Mouse (Mus musculus) forelimb bud, embryonic 11.5 days (tissue): ENCODE results near the gene Mrpl11.
"Not testable (repeated sequence)": the region's sequence is repeated elsewhere in the genome, so short reads cannot be mapped to it uniquely, and the experiment has no call there.

ENCODE experiments used
- DNase-seq: peaks from one replicate; pipeline ENCODE4 v3.0.0-alpha.2; 2012; ENCODE audit warnings: low read depth, low spot score

Gene Mrpl11

GRCm38 (mm10) chr19:4961928-4962601, at the start of gene Mrpl11:
Mrpl11 (plus strand) TSS chr19:4962147.
- DNase-seq = peak; percentile 94

- no peak for DNase-seq
These were observed 45.9 kb upstream of the Mrpl11 start for GRCm38 (mm10) chr19:4915924-4916603.

DNA sequence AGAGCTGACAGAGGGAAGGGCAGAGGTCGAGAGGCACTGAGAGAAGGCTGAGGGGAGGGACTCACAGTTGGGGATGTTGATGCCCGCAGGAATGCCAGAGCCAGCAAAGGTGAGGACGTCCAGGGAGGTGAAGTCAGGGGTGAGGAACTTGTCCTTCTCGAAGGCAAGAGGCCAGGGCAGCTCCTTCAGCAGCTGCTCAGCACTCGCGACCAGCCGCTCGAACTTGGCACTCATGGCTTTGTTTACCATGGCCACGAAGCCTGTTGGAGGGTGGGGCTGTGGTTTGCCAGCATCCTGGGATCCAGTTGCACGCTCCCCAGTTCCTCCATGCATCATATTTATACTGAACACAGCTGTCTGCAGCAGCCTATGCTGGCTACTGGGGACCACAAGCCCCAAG, 45.1 kb upstream of the Mrpl11 start:
- no peak for DNase-seq

DNA sequence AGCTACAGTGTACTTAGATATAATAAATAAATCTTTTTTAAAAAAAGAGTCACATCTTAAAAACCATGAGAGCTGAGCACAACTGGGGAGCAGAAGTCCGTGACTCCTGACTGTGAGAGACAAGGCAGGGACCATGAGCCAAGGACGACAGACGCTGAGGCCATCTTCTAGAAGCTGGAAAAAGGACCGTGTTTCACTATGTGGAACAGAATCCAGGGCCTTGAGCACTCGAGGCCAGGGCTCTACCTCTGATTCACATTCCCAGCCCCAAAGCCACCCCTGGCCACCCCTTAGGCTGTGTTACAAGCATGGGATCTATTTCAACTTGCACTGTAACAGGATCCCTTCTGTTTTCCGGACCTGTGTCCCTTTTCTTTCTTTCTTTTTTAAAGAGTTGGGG, 42.3 kb upstream of the Mrpl11 start:
- DNase-seq = no peak

GRCm38 (mm10) chr19:4925121-4925860, 36.7 kb upstream of the Mrpl11 start:
- no peak for DNase-seq

DNA sequence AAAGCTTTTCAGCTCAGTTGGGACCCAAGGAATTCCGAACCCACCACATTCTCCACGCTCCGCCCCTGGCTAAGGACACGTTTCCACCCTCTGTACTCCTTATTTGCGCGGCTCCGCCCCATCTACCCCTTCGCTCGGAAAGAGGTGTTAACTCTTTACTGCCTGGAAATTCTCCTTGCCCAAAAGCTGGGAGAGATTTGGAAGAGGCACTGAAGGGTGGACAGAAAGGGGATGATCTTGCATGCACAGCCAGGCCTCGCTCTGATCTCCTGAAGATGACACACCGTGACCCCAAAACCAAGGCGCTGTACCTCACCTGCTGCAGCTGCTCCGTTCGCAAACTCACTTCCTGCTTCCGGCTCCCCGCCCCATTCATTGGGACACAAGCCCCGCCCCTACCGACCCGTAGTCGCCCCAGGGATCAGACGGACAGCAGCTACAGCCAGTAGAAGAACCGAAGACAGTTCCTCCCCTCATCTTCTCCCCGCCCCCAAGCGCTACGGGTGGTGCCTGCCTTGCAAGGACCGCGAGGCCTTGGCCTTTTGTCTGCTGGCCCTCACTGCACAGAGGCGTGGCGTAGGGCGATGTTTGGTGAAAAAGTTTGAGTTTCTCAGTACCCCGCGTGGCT, 33.9 kb upstream of the Mrpl11 start, which contains the start of gene Dpp3:
Dpp3 (minus strand) TSS at position 384 of the 628 bp plus-strand sequence.
- peak; percentile 97 for DNase-seq

DNA sequence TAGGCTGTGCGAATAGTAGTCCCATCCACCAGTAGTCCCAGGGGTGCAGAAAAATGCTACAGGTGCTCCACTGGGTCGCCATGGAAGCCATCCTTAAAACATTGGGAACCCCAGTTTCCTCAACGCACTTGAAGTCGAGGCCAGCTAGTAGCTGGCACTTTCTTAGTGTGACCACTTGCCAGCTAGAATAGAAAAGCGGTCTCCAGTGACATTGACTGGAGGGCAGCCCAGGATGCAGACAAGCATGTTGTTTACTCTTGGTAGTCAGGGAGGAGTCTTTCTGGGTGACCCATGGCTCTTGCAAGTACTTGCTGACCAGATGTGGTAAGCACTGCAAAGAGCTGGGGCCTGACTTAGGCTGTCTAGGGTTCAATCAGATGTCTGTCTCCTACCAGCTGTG, 33.2 kb upstream of the Mrpl11 start:
- no peak for DNase-seq

- no peak for DNase-seq
These were observed 25.1 kb upstream of the Mrpl11 start for GRCm38 (mm10) chr19:4936896-4937295.

- no peak for DNase-seq
These were observed 24.3 kb upstream of the Mrpl11 start for GRCm38 (mm10) chr19:4937444-4938310.

DNA sequence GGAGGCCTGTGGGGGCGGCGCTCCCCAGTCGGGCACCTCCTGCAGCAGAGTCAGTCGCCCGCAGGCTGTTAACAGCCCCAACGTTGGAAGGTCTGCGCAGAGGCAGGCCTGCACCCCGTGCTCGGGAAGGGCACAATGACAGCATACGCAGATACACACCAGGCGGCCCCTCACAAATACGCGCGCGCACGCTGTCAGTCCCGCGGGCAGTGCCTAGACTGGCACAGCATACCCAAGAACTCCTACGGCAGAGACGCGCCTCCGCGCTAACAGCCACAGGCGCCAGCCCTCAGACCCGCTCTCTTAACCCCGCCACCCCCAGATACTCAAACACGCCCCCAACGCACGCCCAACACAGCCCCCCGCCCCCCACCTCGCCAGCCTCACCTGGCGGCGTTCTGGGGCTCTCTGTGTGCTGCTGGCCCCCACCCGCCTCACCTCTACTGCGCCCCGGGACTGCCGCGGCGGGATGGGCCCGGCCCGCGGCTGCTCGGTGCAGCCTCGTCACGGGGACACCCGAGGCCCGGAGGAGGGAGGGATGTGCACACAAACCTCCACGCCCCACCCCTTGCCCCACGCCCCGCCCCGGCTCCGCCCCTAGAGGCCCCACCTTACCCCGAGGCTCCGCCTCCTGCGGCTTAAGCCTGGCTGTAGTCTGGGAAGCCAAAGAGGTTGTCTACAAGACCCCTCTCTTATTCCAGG, 19.2 kb upstream of the Mrpl11 start, which contains the start of gene Peli3:
Peli3 (minus strand) TSS at position 577 of the 702 bp plus-strand sequence.
- peak; percentile 62 for DNase-seq

GRCm38 (mm10) chr19:4943253-4943588, 18.7 kb upstream of the Mrpl11 start:
- no peak for DNase-seq

DNA sequence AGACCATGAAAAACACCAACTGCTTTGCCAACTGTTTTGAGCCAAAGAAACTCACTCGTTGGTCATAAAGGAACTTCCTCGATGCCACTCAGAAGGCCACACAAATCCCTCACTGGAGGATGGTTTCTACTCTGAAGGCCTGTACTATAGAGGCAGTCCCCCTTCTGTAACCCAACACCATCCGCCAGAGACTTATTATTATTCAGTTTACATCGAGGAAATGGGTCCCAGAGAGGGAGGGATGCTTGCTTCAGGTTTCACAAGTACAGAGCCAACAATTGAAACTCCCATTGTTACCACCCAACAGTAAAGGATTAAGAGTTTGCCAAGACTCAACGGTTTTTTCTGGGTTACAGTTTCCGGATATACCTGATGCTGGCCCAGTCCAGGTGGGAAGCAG, 16.4 kb upstream of the Mrpl11 start:
- no peak for DNase-seq

- not testable (repeated sequence) for DNase-seq
These were observed 13.3 kb upstream of the Mrpl11 start for GRCm38 (mm10) chr19:4948641-4949040.

- DNase-seq = no peak
These were observed 6.3 kb downstream of the Mrpl11 start for GRCm38 (mm10) chr19:4968236-4968635.

DNA sequence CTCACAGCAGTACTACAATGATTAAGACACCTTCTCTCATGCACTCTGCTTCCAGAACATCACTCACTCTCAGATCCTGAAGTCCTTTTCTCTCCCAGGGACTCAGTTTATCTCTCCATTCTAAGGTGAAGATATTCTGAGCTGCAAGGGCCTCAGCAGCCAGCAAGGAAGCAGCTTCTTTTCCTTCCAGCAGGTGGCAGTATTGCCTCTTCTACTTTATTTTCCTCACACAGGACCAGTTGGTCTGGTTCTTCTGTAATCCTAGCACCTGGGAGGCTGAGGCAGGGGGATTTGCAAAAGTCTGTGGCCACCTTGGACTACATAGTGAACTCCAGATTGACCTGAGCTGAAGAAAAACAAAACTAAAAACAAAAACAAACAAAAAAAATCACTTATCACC, 19.8 kb downstream of the Mrpl11 start:
- DNase-seq = peak; percentile 69

DNA sequence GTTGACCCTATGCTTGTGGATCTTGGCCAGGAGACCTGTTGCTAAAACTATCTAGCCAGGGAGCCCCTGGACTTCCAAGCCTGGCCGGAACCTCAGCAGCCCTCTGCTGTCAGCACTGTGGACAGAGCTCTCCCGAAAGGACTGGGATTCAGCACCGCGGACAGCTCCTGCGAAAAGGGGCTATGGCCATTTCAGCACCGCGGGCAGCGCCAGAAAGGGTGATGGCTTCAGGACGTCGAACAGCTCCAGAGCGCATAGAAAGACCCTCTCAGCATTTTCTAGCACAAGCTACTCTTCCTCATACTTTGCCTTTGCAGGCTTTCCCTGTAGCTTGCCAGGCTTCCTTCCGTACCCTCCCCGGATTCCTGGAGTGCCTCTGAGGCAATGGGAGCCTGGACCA, 27.1 kb downstream of the Mrpl11 start:
- DNase-seq = peak; percentile 95

DNA sequence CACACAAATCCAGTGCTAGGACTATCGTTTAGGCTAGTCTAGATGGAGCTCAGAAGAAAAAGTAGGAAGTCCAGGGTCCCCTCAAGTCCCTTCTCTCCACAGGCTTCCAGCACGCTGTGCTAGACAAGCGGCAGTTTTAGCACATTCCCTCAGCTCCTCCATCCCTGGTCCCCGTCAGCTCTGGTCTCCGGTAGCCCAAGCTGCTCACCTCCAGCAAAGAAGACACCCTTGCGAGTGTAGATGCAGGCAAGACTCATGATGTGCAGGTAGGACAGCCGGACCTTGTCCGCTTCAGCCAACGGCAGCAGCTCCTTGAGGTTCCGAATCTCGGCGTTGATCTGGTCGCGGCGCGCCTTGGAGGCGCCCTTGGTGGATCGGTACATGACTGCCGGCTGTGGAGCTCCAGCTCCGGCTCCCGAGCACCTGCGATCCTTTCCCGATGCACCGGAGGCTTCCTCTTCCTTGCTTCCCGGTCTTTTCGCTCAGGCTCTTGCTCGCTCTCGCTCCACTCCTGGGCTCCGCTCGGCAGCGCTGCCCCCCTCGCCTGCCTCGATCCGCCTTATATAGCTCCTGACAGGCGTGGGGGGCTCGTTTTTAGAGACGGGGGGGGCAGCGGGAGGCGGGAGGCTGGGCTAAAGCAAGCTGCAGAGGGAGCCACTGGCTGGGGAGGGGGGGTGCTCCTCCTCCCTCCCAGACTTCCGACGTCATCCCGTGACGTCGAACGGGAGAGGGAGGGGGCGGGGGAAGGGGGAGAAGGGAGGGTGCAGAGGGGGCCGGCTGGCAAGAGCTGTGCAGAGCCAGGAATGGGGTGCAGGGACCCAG, 27.7 kb downstream of the Mrpl11 start:
- no peak for DNase-seq

- no peak for DNase-seq
These were observed 28.3 kb downstream of the Mrpl11 start, which contains the start of gene Npas4 for GRCm38 (mm10) chr19:4990256-4990625. Npas4 (minus strand) TSS chr19:4990316.

DNA sequence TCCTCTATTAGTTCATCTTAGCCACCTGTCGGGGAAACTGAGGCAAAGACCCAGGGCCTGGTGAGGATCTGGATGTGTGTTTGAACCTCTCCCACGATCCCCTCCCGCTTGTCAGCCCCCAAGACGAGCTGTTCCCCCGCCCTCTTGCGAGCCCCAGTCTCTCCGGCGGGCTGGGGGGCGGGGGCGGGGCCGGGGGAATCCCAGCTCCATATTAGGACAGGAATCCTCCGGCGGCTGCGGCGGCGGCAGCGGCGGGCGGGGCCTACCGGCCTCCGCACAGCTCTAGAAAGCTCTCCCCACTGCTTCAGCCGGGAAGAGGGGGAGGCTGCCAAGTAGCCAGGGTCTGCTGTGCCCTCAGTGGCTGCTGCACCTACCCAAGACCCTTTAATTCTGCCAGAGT, 28.8 kb downstream of the Mrpl11 start:
- no peak for DNase-seq

GRCm38 (mm10) chr19:4992371-4992770, 30.4 kb downstream of the Mrpl11 start:
- DNase-seq = peak; percentile 24
